Mouse (Mus musculus): ENCODE results near the gene Rbck1.

DNA sequence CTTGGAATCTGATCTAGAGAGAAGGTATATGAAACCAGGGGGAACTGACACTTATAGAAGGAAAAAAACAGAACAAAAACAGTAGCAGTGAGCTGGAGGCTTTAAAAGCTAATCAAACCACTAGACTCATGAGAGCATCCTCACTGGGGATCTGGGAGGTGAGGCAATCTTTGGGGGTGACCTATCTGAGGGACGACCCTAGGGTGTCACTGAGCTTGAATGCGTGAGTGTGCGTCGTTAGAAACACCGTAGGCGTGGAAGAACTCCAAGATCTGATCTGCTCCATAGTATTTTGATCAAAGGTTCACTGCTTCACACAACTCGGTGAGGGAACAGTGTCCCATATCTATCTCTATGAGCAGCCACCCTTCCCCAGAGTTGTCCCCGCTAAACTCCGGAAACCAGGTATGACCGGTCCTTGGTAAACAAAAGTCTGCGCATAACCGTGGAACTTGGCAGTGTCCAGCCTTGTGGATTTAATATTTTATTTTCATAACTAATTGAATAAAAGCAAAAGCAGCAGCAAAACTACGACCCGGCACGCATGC, 39.2 kb downstream of the Rbck1 start:
- TF ChIP-seq CHD2 (IDR thresholded peaks at IDR 0.05; ENCODE audit: low read depth, low read length) (no peak), HCFC1 (IDR thresholded peaks at IDR 0.05; ENCODE audit: borderline replicate concordance, insufficient read depth, low read length) (no peak), ZNF384 (IDR thresholded peaks at IDR 0.05; ENCODE audit: low read depth, low read length) (no peak)
